Mouse (Mus musculus) kidney, postnatal 0 days (tissue): Measurements from ENCODE around the gene Nfic. TPM values are rescaled to one million over a fixed set of nuclear protein-coding genes. Genes with fewer than 3 reads are reported as not detected.
A peak's percentile ranks its signal among the peaks of the same experiment; 100 is the strongest.

Experiments
- ATAC-seq: fragments of 200-750 bp; cut with Nextera tagmentation; replicated peaks from 2 replicates; pipeline ENCODE4 v1.8.0; 2017; ENCODE audit warnings: low read depth, moderate number of reproducible peaks, moderate TSS enrichment, moderate library complexity; ENCODE audit not compliant: low FRiP score
- DNase-seq: peaks from one replicate; pipeline ENCODE4 v3.0.0-alpha.2; 2016; ENCODE audit warnings: low spot score
- H3K27ac ChIP-seq: fragments of 300-500 bp; sonication (generic); 2 replicates; pipeline ENCODE4 v1.5.1; 2014; ENCODE audit warnings: mild to moderate bottlenecking
- H3K27me3 ChIP-seq: fragments of 300-500 bp; sonication (generic); 2 replicates; pipeline ENCODE4 v1.6.1; 2014; ENCODE audit warnings: low read length, mixed read lengths; ENCODE audit not compliant: insufficient read depth
- H3K36me3 ChIP-seq: fragments of 300-500 bp; sonication (generic); 2 replicates; pipeline ENCODE4 v1.6.1; 2014; ENCODE audit warnings: low read length, mixed read lengths; ENCODE audit not compliant: insufficient read depth
- H3K4me1 ChIP-seq: fragments of 300-500 bp; sonication (generic); replicated peaks from 2 replicates; pipeline ENCODE4 v1.6.1; 2014; ENCODE audit warnings: antibody characterized with exemption, low read length, mixed read lengths; ENCODE audit not compliant: insufficient read depth
- H3K4me2 ChIP-seq: fragments of 300-500 bp; sonication (generic); 2 replicates; pipeline ENCODE4 v1.6.1; 2014; ENCODE audit warnings: mild to moderate bottlenecking, low read length, moderate library complexity, mixed read lengths
- H3K4me3 ChIP-seq: fragments of 300-500 bp; sonication (generic); replicated peaks from 2 replicates; pipeline ENCODE4 v1.5.1; 2014; ENCODE audit warnings: low read depth, low read length
- H3K9ac ChIP-seq: fragments of 300-500 bp; sonication (generic); 2 replicates; pipeline ENCODE4 v1.6.1; 2014; ENCODE audit warnings: low read depth, low read length
- H3K9me3 ChIP-seq: fragments of 300-500 bp; sonication (generic); replicated peaks from 2 replicates; pipeline ENCODE4 v1.6.1; 2016; ENCODE audit warnings: low read length, inconsistent platforms, mixed read lengths
- CTCF ChIP-seq: IDR thresholded peaks from 2 replicates; pipeline ENCODE4 v1.5.1; 2016; ENCODE audit warnings: antibody characterized with exemption, low read depth, mild to moderate bottlenecking, moderate library complexity
- WGBS: fragments of 180-500 bp; shearing (Covaris S2); extraction: QIAGEN DNeasy Blood & Tissue Kit; methylation state at CpG from one replicate; pipeline ENCODE4 v1.1.7; 2014; 5-methylcytosine and 5-hydroxymethylcytosine counted together
- polyA plus RNA-seq: library from polyadenylated mRNA; unstranded; fragments of >200 nt; fragmentation: Nextera tagmentation; extraction: Ambion mirVana; gene quantifications from 2 replicates; pipeline ENCODE4 v1.2.1, GENCODE M21; 2015

Gene Nfic
- polyA plus RNA-seq, 1 experiment from 2014 or later = 62.3 TPM

DNA sequence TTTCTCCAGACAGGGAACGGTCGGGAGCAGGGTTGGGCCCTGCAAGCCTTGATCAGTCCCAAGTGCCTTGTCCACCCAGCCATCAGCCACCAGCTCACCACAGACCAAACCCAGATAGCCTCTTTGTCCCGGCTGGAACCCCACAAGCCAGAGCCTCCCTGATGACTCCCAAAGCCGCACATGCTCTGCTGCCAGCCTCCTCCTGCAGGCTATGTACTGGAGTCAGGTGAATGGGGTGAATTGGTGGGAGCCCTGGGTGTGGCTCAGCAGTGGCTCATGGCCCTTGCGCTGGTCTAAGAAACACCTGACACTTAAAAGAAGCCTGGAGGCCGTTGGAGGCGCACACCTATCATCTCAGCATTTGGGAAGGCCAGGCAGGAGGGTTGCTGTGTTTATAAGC, 7.5 kb upstream of the Nfic start:
- WGBS = 72% methylated on average over 7 of the region's 7 CpGs
- Histone ChIP-seq H3K4me2 (no peak overlapping the region), H3K27me3 (peaks cover 49% of the 10 kb centered on the region), H3K9ac (no peak overlapping the region), H3K9me3 (no peaks in the 10 kb centered on the region), H3K4me1 (peaks cover 9% of the 10 kb centered on the region), H3K36me3 (no peaks in the 10 kb centered on the region), H3K27ac (no peak overlapping the region), H3K4me3 (no peak overlapping the region)
- DNase-seq (no peak), ATAC-seq (no peak)
- no peak for TF ChIP-seq CTCF

DNA sequence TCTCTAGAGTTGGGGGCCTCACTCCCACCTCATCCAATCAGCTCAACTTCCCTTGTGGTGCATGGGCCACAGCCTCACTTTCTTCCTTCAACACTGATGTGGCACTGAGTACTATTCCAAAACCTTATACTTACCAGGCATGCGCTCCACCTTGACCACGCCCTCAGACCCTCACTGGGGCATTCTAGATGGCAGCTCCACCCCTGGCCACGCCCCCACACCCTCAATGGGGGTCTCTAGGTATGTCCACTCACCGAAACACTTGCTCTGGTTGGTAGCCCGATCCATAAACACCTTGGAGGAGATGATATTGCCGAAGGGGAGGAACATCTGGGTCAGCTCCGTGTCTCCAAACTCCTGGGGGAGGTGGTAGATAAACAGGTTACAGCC, 7.0 kb upstream of the Nfic start:
- peaks cover 54% of the 10 kb centered on the region for H3K27me3 ChIP-seq
- DNase-seq = no peak
- no peak for TF ChIP-seq CTCF
- H3K4me2 ChIP-seq = peak overlapping the region; percentile 27; the same call in 1 of the 2 replicates
- WGBS = 35% methylated on average over 7 of the region's 7 CpGs
- peaks cover 9% of the 10 kb centered on the region for H3K4me1 ChIP-seq
- no peak overlapping the region for H3K4me3 ChIP-seq
- no peak overlapping the region for H3K9ac ChIP-seq
- H3K36me3 ChIP-seq = no peaks in the 10 kb centered on the region
- H3K9me3 ChIP-seq = no peaks in the 10 kb centered on the region
- no peak overlapping the region for H3K27ac ChIP-seq
- ATAC-seq = no peak

DNA sequence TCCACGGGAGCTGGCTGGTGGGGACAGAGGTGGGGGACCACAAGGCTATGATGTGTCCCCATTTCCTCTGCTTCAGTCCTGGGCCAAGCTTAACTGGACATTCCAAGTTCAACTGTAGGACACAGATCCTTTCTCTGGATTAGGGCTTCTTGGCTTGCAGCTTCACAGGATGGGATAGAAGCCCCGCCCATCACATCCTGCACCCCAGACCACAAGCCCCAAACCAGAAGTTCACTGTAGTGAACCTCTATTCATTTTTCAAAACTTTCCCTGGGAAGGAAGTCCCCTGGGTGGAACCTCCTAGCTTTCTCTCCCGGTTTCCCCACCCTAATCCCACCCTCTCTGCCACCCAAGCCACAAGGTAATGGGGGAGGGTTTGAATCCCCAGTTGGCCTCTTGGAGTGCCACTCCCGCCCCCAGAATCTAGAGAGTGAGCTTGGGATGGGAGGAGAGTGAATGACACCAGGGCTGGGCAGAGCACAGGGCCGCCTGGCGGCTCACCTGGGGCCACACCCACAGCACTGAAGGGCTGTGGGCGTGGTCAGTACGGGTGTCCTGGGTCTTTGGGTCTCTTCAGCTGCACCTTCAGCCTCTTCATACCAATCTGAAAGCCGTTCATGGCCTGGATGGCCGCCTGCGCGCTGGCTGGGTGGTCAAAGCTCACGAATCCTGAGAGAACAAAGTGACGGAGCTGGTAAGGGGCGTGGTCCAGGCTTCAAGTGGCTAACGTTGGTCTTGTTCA, 6.4 kb upstream of the Nfic start:
- Histone ChIP-seq H3K9me3 (no peaks in the 10 kb centered on the region), H3K27me3 (peaks cover 55% of the 10 kb centered on the region), H3K36me3 (no peaks in the 10 kb centered on the region), H3K4me2 (peak overlapping the region; percentile 27; the same call in 1 of the 2 replicates), H3K4me3 (no peak overlapping the region), H3K27ac (no peak overlapping the region), H3K4me1 (peaks cover 9% of the 10 kb centered on the region), H3K9ac (no peak overlapping the region)
- no peak for TF ChIP-seq CTCF
- 5% methylated on average over 16 of the region's 16 CpGs for WGBS
- DNase-seq = no peak
- ATAC-seq = no peak

DNA sequence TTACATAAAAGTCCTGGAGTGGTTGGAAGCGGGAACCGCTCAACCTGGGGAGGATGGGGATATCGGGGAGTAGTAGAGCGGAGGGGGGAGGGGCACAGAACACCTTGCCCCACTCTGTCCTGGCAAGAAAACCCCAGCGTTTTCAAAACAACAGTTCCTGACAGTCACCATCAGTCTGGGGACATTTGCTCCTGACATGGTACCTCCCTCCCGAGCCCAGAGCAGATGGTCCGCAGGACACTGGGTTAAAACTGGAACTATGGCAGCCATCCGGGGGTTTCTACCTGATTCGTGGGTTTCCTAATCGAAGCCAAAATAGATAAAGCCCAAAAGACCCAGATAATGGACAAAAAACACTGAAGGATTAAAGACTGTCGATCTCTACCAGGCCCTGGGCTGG, 5.5 kb upstream of the Nfic start:
- no peaks in the 10 kb centered on the region for H3K9me3 ChIP-seq
- no peak overlapping the region for H3K9ac ChIP-seq
- no peak overlapping the region for H3K4me2 ChIP-seq
- H3K27ac ChIP-seq = no peak overlapping the region
- H3K4me1 ChIP-seq = peaks cover 9% of the 10 kb centered on the region
- H3K27me3 ChIP-seq = peaks cover 55% of the 10 kb centered on the region
- no peaks in the 10 kb centered on the region for H3K36me3 ChIP-seq
- ATAC-seq (no peak), DNase-seq (no peak)
- no peak for TF ChIP-seq CTCF
- H3K4me3 ChIP-seq = no peak overlapping the region
- WGBS = 41% methylated on average over 11 of the region's 11 CpGs

DNA sequence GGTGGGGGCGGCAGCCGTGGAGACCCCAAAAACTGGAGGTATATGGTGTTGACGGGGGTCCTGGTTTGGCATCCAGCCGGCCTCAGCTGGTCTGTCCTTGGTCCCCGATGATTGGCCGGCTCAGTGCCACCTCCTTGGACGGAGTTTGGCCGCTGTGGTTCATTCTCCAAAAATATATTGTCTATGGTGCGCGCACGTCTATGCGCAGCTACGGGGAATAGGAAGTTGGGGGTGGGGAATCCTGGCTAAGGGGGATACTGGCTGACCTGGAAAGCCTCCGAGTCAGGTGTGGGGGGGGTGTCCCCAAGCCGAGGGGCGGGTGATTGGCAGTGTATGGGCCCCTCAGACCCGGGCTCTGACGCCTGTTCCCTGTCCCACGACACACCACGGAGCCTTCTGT, 5.0 kb upstream of the Nfic start:
- Histone ChIP-seq H3K9me3 (no peaks in the 10 kb centered on the region), H3K27ac (no peak overlapping the region), H3K27me3 (peaks cover 52% of the 10 kb centered on the region), H3K9ac (no peak overlapping the region), H3K36me3 (no peaks in the 10 kb centered on the region), H3K4me1 (peaks cover 9% of the 10 kb centered on the region), H3K4me2 (no peak overlapping the region), H3K4me3 (no peak overlapping the region)
- ATAC-seq = no peak
- 28% methylated on average over 20 of the region's 20 CpGs for WGBS
- DNase-seq = no peak
- TF ChIP-seq CTCF = no peak

DNA sequence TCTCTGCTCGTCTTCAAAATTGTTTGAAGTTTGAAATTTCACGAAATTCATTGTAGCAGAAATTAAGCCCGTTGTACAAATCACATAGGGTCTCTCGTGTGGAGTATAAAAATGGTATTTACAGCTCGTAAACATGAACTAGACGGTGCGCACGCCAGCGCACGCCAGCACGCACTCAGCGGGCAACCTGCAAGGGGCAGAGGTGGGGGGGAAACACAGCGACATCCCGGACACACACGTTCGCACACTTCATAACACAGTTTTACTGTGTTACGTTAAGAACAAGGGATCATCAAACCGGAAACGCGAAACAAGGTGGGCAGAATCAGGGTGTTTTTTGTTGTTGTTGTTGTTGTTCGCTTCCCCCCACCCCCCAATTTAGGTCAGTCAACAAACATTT, 4.0 kb upstream of the Nfic start:
- TF ChIP-seq CTCF = no peak
- no peak overlapping the region for H3K4me3 ChIP-seq
- ATAC-seq (no peak), DNase-seq (no peak)
- H3K4me1 ChIP-seq = peaks cover 5% of the 10 kb centered on the region
- 76% methylated on average over 21 of the region's 21 CpGs for WGBS
- no peaks in the 10 kb centered on the region for H3K36me3 ChIP-seq
- H3K27me3 ChIP-seq = peaks cover 51% of the 10 kb centered on the region
- H3K9ac ChIP-seq = no peak overlapping the region
- no peaks in the 10 kb centered on the region for H3K9me3 ChIP-seq
- H3K4me2 ChIP-seq = no peak overlapping the region
- H3K27ac ChIP-seq = no peak overlapping the region

DNA sequence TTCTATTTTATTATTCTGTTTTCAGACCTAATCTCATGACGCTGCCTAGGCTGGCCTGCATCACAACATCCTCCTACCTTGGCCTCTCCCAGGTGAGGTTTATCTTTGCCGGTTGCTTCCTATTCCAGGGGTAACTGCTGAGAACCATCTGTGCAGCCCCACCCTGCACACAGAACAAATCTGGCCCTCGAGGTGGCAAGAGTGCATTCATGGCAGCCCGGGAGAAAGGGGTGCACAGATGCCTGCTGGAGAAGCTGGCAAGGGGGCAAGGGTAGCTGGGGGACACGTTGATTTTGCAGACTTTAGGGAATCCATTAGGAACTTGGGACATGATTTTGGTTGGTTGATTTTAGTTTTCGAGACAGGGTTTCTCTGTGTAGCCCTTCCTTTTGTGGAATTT, 2.8 kb upstream of the Nfic start:
- no peaks in the 10 kb centered on the region for H3K9me3 ChIP-seq
- H3K4me1 ChIP-seq = peaks cover 5% of the 10 kb centered on the region; the same call in 1 of the 2 replicates
- ATAC-seq (no peak), DNase-seq (no peak)
- H3K27me3 ChIP-seq = peaks cover 56% of the 10 kb centered on the region
- no peak overlapping the region for H3K4me3 ChIP-seq
- no peak overlapping the region for H3K9ac ChIP-seq
- TF ChIP-seq CTCF = no peak
- no peaks in the 10 kb centered on the region for H3K36me3 ChIP-seq
- WGBS = 83% methylated on average over 6 of the region's 6 CpGs
- H3K4me2 ChIP-seq = no peak overlapping the region
- H3K27ac ChIP-seq = no peak overlapping the region
